Mouse (Mus musculus) lung, adult 2 months (tissue): Measurements from ENCODE around the gene Camkmt. TPM values are rescaled to one million over a fixed set of nuclear protein-coding genes. Genes with fewer than 3 reads are reported as not detected.

Experiments
- DNase-seq: peaks from one replicate; pipeline ENCODE4 v3.0.0; 2022
- H3K4me1 ChIP-seq: fragments of 200-500 bp; 2 replicates; pipeline ENCODE4 v1.6.1; 2011; ENCODE audit warnings: low read length; ENCODE audit not compliant: control insufficient read depth, insufficient read depth
- H3K4me3 ChIP-seq: fragments of 200-500 bp; replicated peaks from 2 replicates; pipeline ENCODE3; 2011; ENCODE audit warnings: low read depth, mild to moderate bottlenecking, control low read depth, low read length; ENCODE audit errors: extremely low read depth
- CTCF ChIP-seq: fragments of 200-500 bp; IDR thresholded peaks from 2 replicates; pipeline ENCODE4 v1.5.1; 2011; ENCODE audit warnings: mild to moderate bottlenecking, low read length, control low read depth; ENCODE audit not compliant: insufficient read depth
- POLR2A ChIP-seq: fragments of 200-500 bp; IDR thresholded peaks from 2 replicates; pipeline ENCODE4 v1.6.1; 2011; ENCODE audit warnings: low read depth, mild to moderate bottlenecking, control low read depth, low read length, borderline replicate concordance; ENCODE audit errors: extremely low read depth
- WGBS: fragments of 180-500 bp; shearing (Covaris S2); methylation state at CpG from one replicate; pipeline ENCODE4 v1.1.7; 2018; 5-methylcytosine and 5-hydroxymethylcytosine counted together
- polyA plus RNA-seq: library from polyadenylated mRNA; depleted of rRNA; stranded (reverse); fragments of >200 nt; gene quantifications from 2 replicates; pipeline ENCODE4 v1.2.3, GENCODE M21; 2012

Gene Camkmt
- polyA plus RNA-seq, 1 experiment = 1.8 TPM

- TF ChIP-seq POLR2A (no peak), CTCF (no peak)
- DNase-seq = no peak
- WGBS = 88% methylated on average over 5 of the region's 5 CpGs
- no peak overlapping the region for H3K4me3 ChIP-seq
- H3K4me1 ChIP-seq = no peaks in the 10 kb centered on the region
Measured at GRCm38 (mm10) chr17:85367319-85367718, 277.0 kb downstream of the Camkmt start.

- TF ChIP-seq CTCF = no peak
- no peak for TF ChIP-seq POLR2A
- DNase-seq = no peak
Measured at GRCm38 (mm10) chr17:85368776-85369175, 278.4 kb downstream of the Camkmt start.

GRCm38 (mm10) chr17:85372076-85372475 lies 281.7 kb downstream of the Camkmt start:
- DNase-seq = no peak
- no peak overlapping the region for H3K4me3 ChIP-seq
- TF ChIP-seq POLR2A (no peak), CTCF (no peak)
- WGBS = 62% methylated on average over 13 of the region's 13 CpGs
- H3K4me1 ChIP-seq = no peaks in the 10 kb centered on the region

More at GRCm38 (mm10) chr17:85368776-85369175, 278.4 kb downstream of the Camkmt start:
- 63% methylated on average over 8 of the region's 8 CpGs for WGBS
- Histone ChIP-seq H3K4me3 (no peak overlapping the region), H3K4me1 (no peaks in the 10 kb centered on the region)

GRCm38 (mm10) chr17:85372523-85372922 lies 282.2 kb downstream of the Camkmt start:
- Histone ChIP-seq H3K4me1 (no peaks in the 10 kb centered on the region), H3K4me3 (no peak overlapping the region)
- DNase-seq = no peak
- TF ChIP-seq CTCF (no peak), POLR2A (no peak)
- WGBS = 70% methylated on average over 7 of the region's 7 CpGs

GRCm38 (mm10) chr17:85374100-85374833 lies 283.9 kb downstream of the Camkmt start:
- DNase-seq = no peak
- H3K4me1 ChIP-seq = no peaks in the 10 kb centered on the region
- 69% methylated on average over 19 of the region's 19 CpGs for WGBS
- no peak for TF ChIP-seq CTCF
- TF ChIP-seq POLR2A = no peak
- H3K4me3 ChIP-seq = no peak overlapping the region

GRCm38 (mm10) chr17:85374834-85375176 lies 284.5 kb downstream of the Camkmt start:
- WGBS = 62% methylated on average over 8 of the region's 8 CpGs
- TF ChIP-seq CTCF = no peak
- no peak for TF ChIP-seq POLR2A
- no peak overlapping the region for H3K4me3 ChIP-seq
- H3K4me1 ChIP-seq = no peaks in the 10 kb centered on the region
- no peak for DNase-seq

- TF ChIP-seq POLR2A = no peak
- TF ChIP-seq CTCF = no peak
- H3K4me1 ChIP-seq = no peaks in the 10 kb centered on the region
- no peak for DNase-seq
- WGBS = 50% methylated on average over 10 of the region's 10 CpGs
- no peak overlapping the region for H3K4me3 ChIP-seq
Measured at GRCm38 (mm10) chr17:85375523-85375922, 285.2 kb downstream of the Camkmt start.

- DNase-seq = no peak
- H3K4me1 ChIP-seq = no peaks in the 10 kb centered on the region
- WGBS = 36% methylated on average over 8 of the region's 8 CpGs
- H3K4me3 ChIP-seq = no peak overlapping the region
- TF ChIP-seq CTCF = no peak
Measured at GRCm38 (mm10) chr17:85377496-85377895, 287.1 kb downstream of the Camkmt start.

- no peak for DNase-seq
- WGBS = 88% methylated on average over 7 of the region's 7 CpGs
- Histone ChIP-seq H3K4me1 (no peaks in the 10 kb centered on the region), H3K4me3 (no peak overlapping the region)
- TF ChIP-seq POLR2A (no peak), CTCF (no peak)
Measured at GRCm38 (mm10) chr17:85379101-85379500, 288.7 kb downstream of the Camkmt start.

- DNase-seq = no peak
- TF ChIP-seq CTCF = no peak
- TF ChIP-seq POLR2A = no peak
- Histone ChIP-seq H3K4me3 (no peak overlapping the region), H3K4me1 (no peaks in the 10 kb centered on the region)
- WGBS = 54% methylated on average over 8 of the region's 8 CpGs
Measured at GRCm38 (mm10) chr17:85381578-85382223, 291.3 kb downstream of the Camkmt start.
